Mouse (Mus musculus) lung, postnatal 0 days (tissue): ENCODE data around the gene Fabp6. TPM values are rescaled to one million over a fixed set of nuclear protein-coding genes. Genes with fewer than 3 reads are reported as not detected.
A peak's percentile ranks its signal among the peaks of the same experiment; 100 is the strongest.

Experiments used
- ATAC-seq: fragments of 200-750 bp; cut with Nextera tagmentation; 2 replicates; pipeline ENCODE4 v1.8.0; 2017; ENCODE audit warnings: moderate library complexity
- DNase-seq: peaks from one replicate; pipeline ENCODE4 v3.0.0-alpha.2; 2016; ENCODE audit warnings: low spot score
- H3K27ac ChIP-seq: fragments of 300-500 bp; sonication (generic); 2 replicates; pipeline ENCODE4 v1.5.1; 2014; ENCODE audit warnings: antibody characterized with exemption, mild to moderate bottlenecking, low read length, mixed read lengths
- H3K27me3 ChIP-seq: fragments of 300-500 bp; sonication (generic); replicated peaks from 2 replicates; pipeline ENCODE4 v1.6.1; 2014; ENCODE audit warnings: low read length, mixed read lengths; ENCODE audit not compliant: insufficient read depth
- H3K36me3 ChIP-seq: fragments of 300-500 bp; sonication (generic); 2 replicates; pipeline ENCODE4 v1.6.1; 2014; ENCODE audit warnings: low read length, mixed read lengths; ENCODE audit not compliant: insufficient read depth
- H3K4me1 ChIP-seq: fragments of 300-500 bp; sonication (generic); 2 replicates; pipeline ENCODE4 v1.6.1; 2014; ENCODE audit warnings: antibody characterized with exemption, low read depth, low read length, mixed read lengths; ENCODE audit not compliant: insufficient read depth
- H3K4me2 ChIP-seq: fragments of 300-500 bp; sonication (generic); replicated peaks from 2 replicates; pipeline ENCODE4 v1.6.1; 2014; ENCODE audit warnings: low read depth, mild to moderate bottlenecking, low read length, moderate library complexity, mixed read lengths
- H3K4me3 ChIP-seq: fragments of 300-500 bp; sonication (generic); 2 replicates; pipeline ENCODE4 v1.5.1; 2014; ENCODE audit warnings: low read depth, low read length
- H3K9ac ChIP-seq: fragments of 300-500 bp; sonication (generic); replicated peaks from 2 replicates; pipeline ENCODE4 v1.6.1; 2014; ENCODE audit warnings: low read depth, mild to moderate bottlenecking
- H3K9me3 ChIP-seq: fragments of 300-500 bp; sonication (generic); 2 replicates; pipeline ENCODE4 v1.6.1; 2016; ENCODE audit warnings: low read length, mixed read lengths
- CTCF ChIP-seq: IDR thresholded peaks from 2 replicates; pipeline ENCODE4 v1.5.1; 2016; ENCODE audit warnings: antibody characterized with exemption, mild to moderate bottlenecking
- EP300 ChIP-seq: IDR thresholded peaks from 2 replicates; pipeline ENCODE4 v1.6.1; 2016; ENCODE audit warnings: antibody characterized with exemption, mild to moderate bottlenecking, control low read depth
- WGBS: fragments of 180-500 bp; shearing (Covaris S2); extraction: QIAGEN DNeasy Blood & Tissue Kit; methylation state at CpG from one replicate; pipeline ENCODE4 v1.1.7; 2014; 5-methylcytosine and 5-hydroxymethylcytosine counted together
- polyA plus RNA-seq: library from polyadenylated mRNA; unstranded; fragments of >200 nt; fragmentation: Nextera tagmentation; extraction: Ambion mirVana; gene quantifications from 2 replicates; pipeline ENCODE4 v1.2.1, GENCODE M21; 2015

Gene Fabp6
- polyA plus RNA-seq, 1 experiment from 2014 or later: 0.47 TPM

- ATAC-seq (no peak), DNase-seq (no peak)
- H3K4me3 ChIP-seq: no peak overlapping the region
- no peak overlapping the region for H3K9ac ChIP-seq
- H3K36me3 ChIP-seq: no peaks in the 10 kb centered on the region
- no peak for TF ChIP-seq EP300
- no peak for TF ChIP-seq CTCF
- H3K27me3 ChIP-seq: no peaks in the 10 kb centered on the region
- no peak overlapping the region for H3K4me2 ChIP-seq
- no peaks in the 10 kb centered on the region for H3K9me3 ChIP-seq
- H3K27ac ChIP-seq: no peak overlapping the region
- H3K4me1 ChIP-seq: no peaks in the 10 kb centered on the region
- 73% methylated on average over 6 of the region's 6 CpGs for WGBS
Measured at GRCm38 (mm10) chr11:43633165-43633564, 31.8 kb upstream of the Fabp6 start.

GRCm38 (mm10) chr11:43632566-43632965 lies 31.2 kb upstream of the Fabp6 start:
- H3K27ac ChIP-seq: no peak overlapping the region
- H3K9ac ChIP-seq: no peak overlapping the region
- H3K4me1 ChIP-seq: no peaks in the 10 kb centered on the region
- no peaks in the 10 kb centered on the region for H3K27me3 ChIP-seq
- ATAC-seq (no peak; the same call in 1 of the 2 replicates), DNase-seq (no peak)
- no peaks in the 10 kb centered on the region for H3K9me3 ChIP-seq
- H3K36me3 ChIP-seq: no peaks in the 10 kb centered on the region
- 25% methylated on average over 4 of the region's 4 CpGs for whole genome bisulfite sequencing
- H3K4me2 ChIP-seq: no peak overlapping the region
- H3K4me3 ChIP-seq: no peak overlapping the region
- TF ChIP-seq EP300: no peak
- no peak for TF ChIP-seq CTCF

GRCm38 (mm10) chr11:43631645-43632044 lies 30.3 kb upstream of the Fabp6 start:
- H3K27me3 ChIP-seq: no peaks in the 10 kb centered on the region
- 79% methylated on average over 9 of the region's 9 CpGs for WGBS
- DNase-seq (no peak), ATAC-seq (no peak)
- H3K9me3 ChIP-seq: no peaks in the 10 kb centered on the region
- H3K27ac ChIP-seq: no peak overlapping the region
- H3K9ac ChIP-seq: no peak overlapping the region
- peaks cover under 1% of the 10 kb centered on the region; the same call in 1 of the 2 replicates for H3K4me1 ChIP-seq
- H3K4me3 ChIP-seq: no peak overlapping the region
- TF ChIP-seq CTCF (no peak), EP300 (no peak)
- H3K36me3 ChIP-seq: no peaks in the 10 kb centered on the region
- H3K4me2 ChIP-seq: no peak overlapping the region

GRCm38 (mm10) chr11:43626927-43627645 lies 25.7 kb upstream of the Fabp6 start:
- Histone ChIP-seq H3K4me2 (peak overlapping the region; percentile 29), H3K4me3 (no peak overlapping the region), H3K9ac (no peak overlapping the region), H3K27me3 (no peaks in the 10 kb centered on the region), H3K4me1 (peaks cover 6% of the 10 kb centered on the region; the same call in 1 of the 2 replicates), H3K36me3 (no peaks in the 10 kb centered on the region), H3K9me3 (no peaks in the 10 kb centered on the region), H3K27ac (no peak overlapping the region; the same call in 1 of the 2 replicates)
- TF ChIP-seq CTCF: no peak
- no peak for TF ChIP-seq EP300
- DNase-seq: no peak
- peak; percentile 19; the same call in 1 of the 2 replicates for ATAC-seq
- WGBS: 38% methylated on average over 18 of the region's 18 CpGs

- Histone ChIP-seq H3K27me3 (no peaks in the 10 kb centered on the region), H3K27ac (no peak overlapping the region), H3K36me3 (no peaks in the 10 kb centered on the region), H3K4me3 (no peak overlapping the region), H3K9me3 (no peaks in the 10 kb centered on the region), H3K4me1 (peaks cover 6% of the 10 kb centered on the region; the same call in 1 of the 2 replicates), H3K9ac (no peak overlapping the region), H3K4me2 (peak overlapping the region; percentile 29)
- 10% methylated on average over 12 of the region's 12 CpGs for WGBS
- peak; percentile 42 for DNase-seq
- 0 out of 2 replicates have a peak, but pooled peaks have one; percentile 21 for ATAC-seq
- TF ChIP-seq EP300 (no peak), CTCF (no peak)
Measured at GRCm38 (mm10) chr11:43626300-43626926, 25.1 kb upstream of the Fabp6 start.

GRCm38 (mm10) chr11:43624341-43624740 lies 23.0 kb upstream of the Fabp6 start:
- Histone ChIP-seq H3K36me3 (no peaks in the 10 kb centered on the region), H3K9ac (no peak overlapping the region), H3K27ac (no peak overlapping the region), H3K4me2 (no peak overlapping the region), H3K4me1 (peaks cover 6% of the 10 kb centered on the region; the same call in 1 of the 2 replicates), H3K4me3 (no peak overlapping the region), H3K27me3 (no peaks in the 10 kb centered on the region), H3K9me3 (no peaks in the 10 kb centered on the region)
- TF ChIP-seq EP300 (no peak), CTCF (no peak)
- no peak for ATAC-seq
- WGBS: 95% methylated on average over 1 of the region's 1 CpGs
- DNase-seq: no peak
